20 mouse cellular contexts compared by ENCODE assay signal in genomic region chr3:87093718-87094117, GRCm38 (mm10).
DNase-seq lines count a peak whose midpoint lies in the region; ATAC-seq and TF ChIP-seq lines count a peak whose summit lies in the region.
"Had no signal": no experiment of that assay in that cellular context is flagged by ENCODE, and none has a peak within 500 bp of the region (broad histone marks: within the 10 kb centered on the region; RNA-seq: fewer than 3 reads in every experiment).

No protein-coding gene starts in this region.

- no peak for TF ChIP-seq CTCF in intestine, postnatal 0 days (IDR thresholded peaks at IDR 0.05; ENCODE audit: low read depth)

- 0 out of 2 replicates have a peak overlapping the region, but pooled peaks have one; percentile 44 for H3K9ac ChIP-seq in heart, embryonic 13.5 days
- no peak overlapping the region for H3K9ac ChIP-seq in intestine, postnatal 0 days (ENCODE audit: low read depth, low read length)
- H3K9ac ChIP-seq: hindbrain, embryonic 15.5 days; midbrain, embryonic 12.5 days had no signal

- no peak overlapping the region for H3K4me3 ChIP-seq in heart, embryonic 13.5 days
- H3K4me3 ChIP-seq in limb, embryonic 10.5 days = no peak overlapping the region
- no peak overlapping the region for H3K4me3 ChIP-seq in intestine, postnatal 0 days (ENCODE audit: low read depth, low read length)
- H3K4me3 ChIP-seq: hindbrain, embryonic 15.5 days; midbrain, embryonic 12.5 days had no signal

- peaks cover 71% of the 10 kb centered on the region for H3K36me3 ChIP-seq in heart, embryonic 13.5 days
- peaks cover 84% of the 10 kb centered on the region for H3K36me3 ChIP-seq in limb, embryonic 10.5 days
- H3K36me3 ChIP-seq in intestine, postnatal 0 days (ENCODE audit: control insufficient read depth, insufficient read depth) = no peaks in the 10 kb centered on the region
- H3K36me3 ChIP-seq: hindbrain, embryonic 15.5 days had no signal

- no peak for ATAC-seq in heart, embryonic 13.5 days (ENCODE audit: extremely low read depth, insufficient number of reproducible peaks, low FRiP score, low TSS enrichment)
- no peak for ATAC-seq in intestine, postnatal 0 days
- ATAC-seq: forebrain, embryonic 14.5 days had no signal

- no peaks in the 10 kb centered on the region for H3K9me3 ChIP-seq in heart, embryonic 13.5 days
- no peaks in the 10 kb centered on the region for H3K9me3 ChIP-seq in limb, embryonic 10.5 days (replicated peaks)
- H3K9me3 ChIP-seq in intestine, postnatal 0 days (ENCODE audit: control insufficient read depth) = no peaks in the 10 kb centered on the region
- H3K9me3 ChIP-seq: hindbrain, embryonic 15.5 days; midbrain, embryonic 12.5 days had no signal

- H3K4me2 ChIP-seq in heart, embryonic 13.5 days = no peak overlapping the region
- H3K4me2 ChIP-seq in intestine, postnatal 0 days (replicated peaks; ENCODE audit: low read depth) = no peak overlapping the region
- H3K4me2 ChIP-seq: hindbrain, embryonic 15.5 days; liver, embryonic 11.5 days; midbrain, embryonic 12.5 days had no signal

- 55% methylated on average over 6 of the region's 6 CpGs for WGBS in heart, embryonic 13.5 days
- 50% methylated on average over 6 of the region's 6 CpGs for WGBS in limb, embryonic 10.5 days
- 70% methylated on average over 6 of the region's 6 CpGs for WGBS in intestine, postnatal 0 days

- H3K27me3 ChIP-seq in heart, embryonic 13.5 days (replicated peaks) = no peaks in the 10 kb centered on the region
- no peaks in the 10 kb centered on the region for H3K27me3 ChIP-seq in limb, embryonic 10.5 days (ENCODE audit: low read depth, poor library complexity, severe bottlenecking)
- H3K27me3 ChIP-seq in intestine, postnatal 0 days (replicated peaks; ENCODE audit: control insufficient read depth, insufficient read depth, low read length) = no peaks in the 10 kb centered on the region
- H3K27me3 ChIP-seq: hindbrain, embryonic 15.5 days; midbrain, embryonic 12.5 days had no signal

- H3K4me1 ChIP-seq in heart, embryonic 13.5 days = peaks cover 29% of the 10 kb centered on the region
- H3K4me1 ChIP-seq in limb, embryonic 10.5 days = peaks cover 6% of the 10 kb centered on the region
- H3K4me1 ChIP-seq in intestine, postnatal 0 days (replicated peaks; ENCODE audit: control insufficient read depth, insufficient read depth, low read length) = no peaks in the 10 kb centered on the region

- peak overlapping the region; percentile 39; the same call in 1 of the 2 replicates for H3K27ac ChIP-seq in heart, embryonic 13.5 days (replicated peaks)
- peak overlapping the region; percentile 50; the same call in 1 of the 2 replicates for H3K27ac ChIP-seq in limb, embryonic 10.5 days
- H3K27ac ChIP-seq in intestine, postnatal 0 days (ENCODE audit: low read depth, low read length) = no peak overlapping the region
- H3K27ac ChIP-seq: hindbrain, embryonic 15.5 days; macrophage; midbrain, embryonic 12.5 days had no signal

- DNase-seq in cerebellum, adult 9-11 months = peak; percentile 13
- no peak for DNase-seq in cerebellum, postnatal 4 days (ENCODE audit: low spot score in 2 of 2)
- DNase-seq in heart, adult 8-10 months (ENCODE audit: low spot score) = no peak
- peak; percentile 32 for DNase-seq in brain, adult 2 months (ENCODE audit: low read depth, low spot score)
- no peak for DNase-seq in limb, embryonic 10.5 days (ENCODE audit: low spot score)
- no peak for DNase-seq in lung, postnatal 4 days
- DNase-seq: adrenal gland, adult 8-10 months; gastrocnemius, postnatal 36 days; kidney, adult 2 months; kidney, postnatal 25 days; layer of hippocampus, adult 9-11 months; lung, adult 2 months; right cerebral cortex, adult 18-20 months had no signal

Comparison
In these comparisons a context has a peak if more than half of its experiments do, and no peak if none do; other contexts are left out.
1. DNase-seq: peak in cerebellum, adult 9-11 months (single experiment) and brain, adult 2 months (single experiment); none in cerebellum, postnatal 4 days (0 of 2), heart, adult 8-10 months (single experiment), limb, embryonic 10.5 days (single experiment) and lung, postnatal 4 days (0 of 2).